Mouse (Mus musculus) heart, adult 11 months (tissue): ENCODE data around the gene Ccdc9.

Experiments
- DNase-seq: peaks from one replicate; pipeline ENCODE4 v3.0.0; 2022

Ccdc9 gene

GRCm38 (mm10) chr7:16286026-16286961 is at the start of gene Ccdc9:
Ccdc9 (minus strand) TSS chr7:16286795.
- DNase-seq: peak; percentile 100

GRCm38 (mm10) chr7:16329146-16329545 is 42.6 kb upstream of the Ccdc9 start:
- DNase-seq: no peak

- no peak for DNase-seq
Measured at GRCm38 (mm10) chr7:16326607-16326971, 40.0 kb upstream of the Ccdc9 start.

GRCm38 (mm10) chr7:16325920-16326606 is 39.5 kb upstream of the Ccdc9 start:
- peak; percentile 98 for DNase-seq

- no peak for DNase-seq
Measured at GRCm38 (mm10) chr7:16324661-16325060, 38.1 kb upstream of the Ccdc9 start.

- DNase-seq: no peak
Measured at GRCm38 (mm10) chr7:16320479-16320878, 33.9 kb upstream of the Ccdc9 start.

GRCm38 (mm10) chr7:16319216-16319615 is 32.6 kb upstream of the Ccdc9 start:
- DNase-seq: no peak

GRCm38 (mm10) chr7:16317094-16317493 is 30.5 kb upstream of the Ccdc9 start:
- peak; percentile 94 for DNase-seq

- no peak for DNase-seq
Measured at GRCm38 (mm10) chr7:16315222-16315759, 28.7 kb upstream of the Ccdc9 start.

- DNase-seq: no peak
Measured at GRCm38 (mm10) chr7:16314221-16314775, 27.7 kb upstream of the Ccdc9 start.

- DNase-seq: peak; percentile 100
Measured at GRCm38 (mm10) chr7:16313481-16314220, 27.1 kb upstream of the Ccdc9 start.

- peak; percentile 99 for DNase-seq
Measured at GRCm38 (mm10) chr7:16312672-16313311, 26.2 kb upstream of the Ccdc9 start.

- peak; percentile 98 for DNase-seq
Measured at GRCm38 (mm10) chr7:16312011-16312671, 25.5 kb upstream of the Ccdc9 start.

- peak; percentile 96 for DNase-seq
Measured at GRCm38 (mm10) chr7:16311453-16312004, 24.9 kb upstream of the Ccdc9 start.

- DNase-seq: peak; percentile 96
Measured at GRCm38 (mm10) chr7:16310521-16311452, 24.2 kb upstream of the Ccdc9 start.

- DNase-seq: peak; percentile 99
Measured at GRCm38 (mm10) chr7:16310020-16310520, 23.5 kb upstream of the Ccdc9 start.

- DNase-seq: peak; percentile 99
Measured at GRCm38 (mm10) chr7:16309318-16310019, 22.9 kb upstream of the Ccdc9 start.

GRCm38 (mm10) chr7:16308555-16309317 is 22.1 kb upstream of the Ccdc9 start:
- DNase-seq: peak; percentile 95
